Mouse (Mus musculus): ENCODE measurements around the gene Ror1. TPM values are rescaled to one million over a fixed set of nuclear protein-coding genes. Genes with fewer than 3 reads are reported as not detected.

Ror1 gene
- total and polyA plus RNA-seq, 3 experiments = 0.05 TPM; not detected in 2

DNA sequence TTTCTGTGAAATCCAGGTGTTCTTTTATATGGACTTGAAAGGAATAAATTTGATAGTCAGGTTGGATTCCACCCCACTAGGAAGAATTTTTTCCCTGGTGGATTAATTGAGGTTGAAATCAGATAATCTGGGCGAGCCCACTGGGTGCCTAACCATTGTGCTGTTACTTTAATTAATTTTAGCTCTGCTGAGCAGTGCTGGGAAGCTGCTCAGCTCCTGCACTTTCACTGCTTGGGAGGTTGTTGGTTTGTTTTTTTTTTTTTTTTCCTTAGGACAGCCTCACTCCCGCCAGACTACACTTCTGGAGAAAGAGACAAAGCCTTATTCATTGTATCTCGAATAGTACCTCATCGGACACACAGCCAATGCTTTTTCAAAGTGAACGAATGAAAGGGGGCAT, 75.2 kb downstream of the Ror1 start:
- no peak overlapping the region for H3K4me3 ChIP-seq (ENCODE audit: low read depth, low read length)
- ATAC-seq (ENCODE audit: extremely low read depth, insufficient number of reproducible peaks, low FRiP score, poor library complexity, severe bottlenecking) (no peak), DNase-seq (ENCODE audit: low spot score) (no peak)
- no peak for TF ChIP-seq POLR2AphosphoS5 (IDR thresholded peaks at IDR 0.05; ENCODE audit: insufficient replicate concordance, low read depth, low read length)
- TF ChIP-seq GATA2 (IDR thresholded peaks at IDR 0.05; ENCODE audit: borderline replicate concordance, low read depth, low read length) = no peak
- no peak for TF ChIP-seq GATA1 (IDR thresholded peaks at IDR 0.05; ENCODE audit: borderline replicate concordance, low read length)
- no peak for TF ChIP-seq TAL1 (conservative IDR thresholded peaks at IDR 0.05; ENCODE audit: low read depth, low read length)
- no peak for TF ChIP-seq CTCF (IDR thresholded peaks at IDR 0.05; ENCODE audit: low read depth, low read length)
- no peaks in the 10 kb centered on the region for H3K4me1 ChIP-seq (ENCODE audit: insufficient read depth, low read depth, low read length)
- H3K9me3 ChIP-seq (replicated peaks) = no peaks in the 10 kb centered on the region
- H3K27me3 ChIP-seq (ENCODE audit: insufficient read depth, low read length) = no peaks in the 10 kb centered on the region
- no peaks in the 10 kb centered on the region for H3K36me3 ChIP-seq (replicated peaks)

DNA sequence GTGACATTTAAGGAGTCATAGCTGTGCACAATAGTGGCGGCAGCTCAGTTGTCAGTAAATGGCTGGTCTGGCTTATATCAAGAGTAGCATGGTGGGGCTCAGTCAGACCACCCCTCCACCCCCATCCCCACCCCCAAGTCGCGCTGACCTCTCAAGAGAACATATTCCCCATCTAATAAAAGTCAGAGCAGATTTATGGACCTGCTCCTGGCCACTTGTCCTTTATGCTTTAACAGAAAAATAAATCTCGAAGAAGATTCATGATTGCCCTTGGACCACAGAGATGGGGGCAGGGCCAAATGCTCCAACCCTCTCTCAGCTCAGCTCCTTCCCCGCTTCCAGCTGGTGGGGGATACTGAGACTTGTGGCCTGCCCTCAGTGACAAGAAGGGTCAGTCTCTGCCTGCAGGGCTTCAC, 75.9 kb downstream of the Ror1 start:
- no peak for TF ChIP-seq GATA1 (IDR thresholded peaks at IDR 0.05; ENCODE audit: borderline replicate concordance, low read length)
- TF ChIP-seq GATA2 (IDR thresholded peaks at IDR 0.05; ENCODE audit: borderline replicate concordance, low read depth, low read length) = no peak
- no peak for TF ChIP-seq POLR2AphosphoS5 (IDR thresholded peaks at IDR 0.05; ENCODE audit: insufficient replicate concordance, low read depth, low read length)
- DNase-seq (ENCODE audit: low spot score) = no peak
- H3K36me3 ChIP-seq (replicated peaks) = no peaks in the 10 kb centered on the region

DNA sequence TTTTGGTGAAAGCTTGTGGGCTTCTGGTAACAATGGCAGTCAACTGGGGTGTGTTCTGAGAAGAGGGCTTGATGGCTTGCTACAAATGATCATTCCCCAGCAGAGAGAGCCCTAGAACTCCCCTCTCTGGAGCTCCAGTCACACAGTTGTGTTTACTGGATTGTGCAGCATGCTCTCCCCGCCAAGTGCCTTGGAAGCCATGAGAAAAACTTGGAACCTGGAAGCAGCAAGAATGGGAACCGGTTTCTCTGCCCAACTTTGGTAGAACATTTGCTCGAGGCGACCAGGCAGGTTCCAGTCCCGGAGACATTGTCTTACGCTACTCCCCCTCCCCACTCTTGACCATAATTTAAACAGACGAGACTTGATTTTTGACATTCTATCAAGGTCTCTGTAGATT, 80.0 kb downstream of the Ror1 start:
- Histone ChIP-seq H3K9me3 (replicated peaks) (no peaks in the 10 kb centered on the region), H3K4me3 (ENCODE audit: low read depth, low read length) (no peak overlapping the region), H3K4me1 (ENCODE audit: insufficient read depth, low read depth, low read length) (no peaks in the 10 kb centered on the region), H3K27me3 (ENCODE audit: insufficient read depth, low read length) (no peaks in the 10 kb centered on the region), H3K36me3 (replicated peaks) (no peaks in the 10 kb centered on the region)
- ATAC-seq (ENCODE audit: extremely low read depth, insufficient number of reproducible peaks, low FRiP score, poor library complexity, severe bottlenecking) (no peak), DNase-seq (ENCODE audit: low spot score) (no peak)
- TF ChIP-seq GATA1 (IDR thresholded peaks at IDR 0.05; ENCODE audit: borderline replicate concordance, low read length) (no peak), TAL1 (conservative IDR thresholded peaks at IDR 0.05; ENCODE audit: low read depth, low read length) (no peak), CTCF (IDR thresholded peaks at IDR 0.05; ENCODE audit: low read depth, low read length) (no peak), GATA2 (IDR thresholded peaks at IDR 0.05; ENCODE audit: borderline replicate concordance, low read depth, low read length) (no peak), POLR2AphosphoS5 (IDR thresholded peaks at IDR 0.05; ENCODE audit: insufficient replicate concordance, low read depth, low read length) (no peak)

More for the DNA sequence above, 75.9 kb downstream of the Ror1 start:
- Histone ChIP-seq H3K27me3 (ENCODE audit: insufficient read depth, low read length) (no peaks in the 10 kb centered on the region), H3K4me3 (ENCODE audit: low read depth, low read length) (no peak overlapping the region), H3K4me1 (ENCODE audit: insufficient read depth, low read depth, low read length) (no peaks in the 10 kb centered on the region), H3K9me3 (replicated peaks) (no peaks in the 10 kb centered on the region)
- no peak for ATAC-seq (ENCODE audit: extremely low read depth, insufficient number of reproducible peaks, low FRiP score, poor library complexity, severe bottlenecking)

DNA sequence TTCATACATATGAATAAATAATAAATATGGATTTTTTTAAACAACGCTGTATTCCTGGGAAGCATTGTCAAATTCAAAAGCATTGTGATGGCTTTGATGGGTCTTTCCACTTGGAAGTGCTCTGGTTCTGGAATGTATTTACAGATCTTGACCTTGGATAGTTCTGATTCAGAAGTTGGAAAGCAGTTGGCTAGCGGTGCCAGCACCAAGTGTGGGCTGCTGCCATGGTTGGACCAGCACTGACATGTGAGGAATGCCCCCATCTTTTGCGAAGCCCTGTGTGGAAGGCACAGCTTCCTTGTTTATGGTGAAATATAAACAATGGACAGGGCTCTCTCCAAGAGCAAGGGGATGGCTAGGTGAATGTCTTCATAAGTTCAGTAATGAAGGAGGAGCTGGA, 82.7 kb downstream of the Ror1 start:
- no peaks in the 10 kb centered on the region for H3K36me3 ChIP-seq (replicated peaks)
- TF ChIP-seq GATA1 (IDR thresholded peaks at IDR 0.05; ENCODE audit: borderline replicate concordance, low read length) = no peak
- no peak for TF ChIP-seq GATA2 (IDR thresholded peaks at IDR 0.05; ENCODE audit: borderline replicate concordance, low read depth, low read length)
- TF ChIP-seq POLR2AphosphoS5 (IDR thresholded peaks at IDR 0.05; ENCODE audit: insufficient replicate concordance, low read depth, low read length) = no peak
- no peak for TF ChIP-seq TAL1 (conservative IDR thresholded peaks at IDR 0.05; ENCODE audit: low read depth, low read length)
- TF ChIP-seq CTCF (IDR thresholded peaks at IDR 0.05; ENCODE audit: low read depth, low read length) = no peak
- no peak overlapping the region for H3K4me3 ChIP-seq (ENCODE audit: low read depth, low read length)
- ATAC-seq (ENCODE audit: extremely low read depth, insufficient number of reproducible peaks, low FRiP score, poor library complexity, severe bottlenecking) = no peak
- no peak for DNase-seq (ENCODE audit: low spot score)
- H3K9me3 ChIP-seq (replicated peaks) = no peaks in the 10 kb centered on the region
- H3K4me1 ChIP-seq (ENCODE audit: insufficient read depth, low read depth, low read length) = no peaks in the 10 kb centered on the region
- H3K27me3 ChIP-seq (ENCODE audit: insufficient read depth, low read length) = no peaks in the 10 kb centered on the region

DNA sequence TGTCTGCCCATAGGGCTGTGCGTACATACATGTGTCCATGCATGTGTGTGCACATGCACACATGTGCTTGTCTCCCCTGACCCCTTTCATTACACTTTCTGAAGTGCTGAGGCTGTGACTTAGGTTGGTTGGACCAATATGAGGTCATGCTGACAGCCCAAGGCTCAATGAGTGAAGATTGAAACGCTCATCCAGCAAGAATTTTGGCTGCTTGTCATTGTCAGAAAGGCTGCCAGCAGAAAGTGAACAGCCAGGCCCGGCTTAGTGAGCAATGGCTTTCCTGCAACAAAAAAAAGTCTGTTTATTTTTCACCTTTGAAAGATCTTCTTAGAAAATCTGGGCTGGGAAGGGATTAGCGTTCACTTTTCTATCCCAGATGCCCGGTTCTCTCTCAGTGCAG, 86.1 kb downstream of the Ror1 start:
- TF ChIP-seq GATA2 (IDR thresholded peaks at IDR 0.05; ENCODE audit: borderline replicate concordance, low read depth, low read length) (no peak), GATA1 (IDR thresholded peaks at IDR 0.05; ENCODE audit: borderline replicate concordance, low read length) (no peak), POLR2AphosphoS5 (IDR thresholded peaks at IDR 0.05; ENCODE audit: insufficient replicate concordance, low read depth, low read length) (no peak), CTCF (IDR thresholded peaks at IDR 0.05; ENCODE audit: low read depth, low read length) (no peak), TAL1 (conservative IDR thresholded peaks at IDR 0.05; ENCODE audit: low read depth, low read length) (no peak)
- ATAC-seq (ENCODE audit: extremely low read depth, insufficient number of reproducible peaks, low FRiP score, poor library complexity, severe bottlenecking) = no peak
- no peak overlapping the region for H3K4me3 ChIP-seq (ENCODE audit: low read depth, low read length)
- H3K36me3 ChIP-seq (replicated peaks) = no peaks in the 10 kb centered on the region
- DNase-seq (ENCODE audit: low spot score) = no peak
- no peaks in the 10 kb centered on the region for H3K27me3 ChIP-seq (ENCODE audit: insufficient read depth, low read length)
- no peaks in the 10 kb centered on the region for H3K4me1 ChIP-seq (ENCODE audit: insufficient read depth, low read depth, low read length)
- H3K9me3 ChIP-seq (replicated peaks) = no peaks in the 10 kb centered on the region

DNA sequence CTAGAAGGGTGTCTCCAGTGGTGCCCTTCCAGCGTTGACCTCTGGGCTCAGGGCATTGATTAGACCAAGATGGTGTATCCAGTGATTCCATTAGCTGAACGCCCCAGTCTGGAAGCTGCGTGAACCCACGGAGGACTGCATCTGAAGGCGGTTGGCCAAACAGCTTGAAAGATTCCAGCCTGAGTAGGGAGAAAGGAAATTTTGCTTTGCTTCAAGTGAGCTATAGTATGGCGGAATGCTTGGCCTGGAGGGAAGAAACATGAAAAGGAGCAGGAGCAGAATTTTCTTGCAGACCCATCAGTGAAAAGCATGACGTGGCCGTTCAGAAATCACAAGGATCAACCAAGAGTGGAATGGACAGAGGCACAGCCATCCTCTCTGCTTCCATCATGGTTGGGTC, 91.2 kb downstream of the Ror1 start:
- Histone ChIP-seq H3K9me3 (replicated peaks) (no peaks in the 10 kb centered on the region), H3K4me1 (ENCODE audit: insufficient read depth, low read depth, low read length) (no peaks in the 10 kb centered on the region), H3K27me3 (ENCODE audit: insufficient read depth, low read length) (no peaks in the 10 kb centered on the region), H3K4me3 (ENCODE audit: low read depth, low read length) (no peak overlapping the region), H3K36me3 (replicated peaks) (no peaks in the 10 kb centered on the region)
- TF ChIP-seq CTCF (IDR thresholded peaks at IDR 0.05; ENCODE audit: low read depth, low read length) = no peak
- no peak for TF ChIP-seq TAL1 (conservative IDR thresholded peaks at IDR 0.05; ENCODE audit: low read depth, low read length)
- no peak for TF ChIP-seq GATA1 (IDR thresholded peaks at IDR 0.05; ENCODE audit: borderline replicate concordance, low read length)
- TF ChIP-seq POLR2AphosphoS5 (IDR thresholded peaks at IDR 0.05; ENCODE audit: insufficient replicate concordance, low read depth, low read length) = no peak
- no peak for TF ChIP-seq GATA2 (IDR thresholded peaks at IDR 0.05; ENCODE audit: borderline replicate concordance, low read depth, low read length)
- ATAC-seq (ENCODE audit: extremely low read depth, insufficient number of reproducible peaks, low FRiP score, poor library complexity, severe bottlenecking) (no peak), DNase-seq (ENCODE audit: low spot score) (no peak)
